Mouse (Mus musculus) retina, postnatal 1 day (tissue): ENCODE measurements at regions not wholly inside any gene's neighbourhood (a gene's known extent, or its start where the extent isn't known, plus 50 kb on each side); places are given as distances from the start of the nearest gene placed in this dataset.

Experiments
- DNase-seq: peaks from one replicate; pipeline ENCODE4 v3.0.0-alpha.2; 2012

DNA sequence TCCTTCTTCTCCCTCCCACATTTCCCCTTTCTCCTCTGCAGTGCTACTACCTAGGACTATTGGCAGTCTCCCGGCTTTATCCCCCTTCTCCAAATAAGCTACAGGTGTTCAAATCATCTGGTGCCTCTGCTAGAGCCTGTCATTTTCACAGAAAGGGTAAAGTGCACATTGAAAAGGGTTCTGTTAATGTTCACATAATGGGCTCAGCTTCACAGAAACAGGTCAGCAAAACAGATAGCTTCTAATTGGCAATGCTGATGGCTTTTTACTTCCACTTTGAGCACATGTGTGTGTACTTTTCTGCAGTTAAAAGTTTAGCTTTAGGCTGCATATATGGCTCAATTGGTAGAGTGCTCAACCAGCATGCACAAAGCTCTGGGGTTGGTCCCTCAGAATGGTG, 114.4 kb upstream of the Ralgapa2 start:
- DNase-seq = no peak

DNA sequence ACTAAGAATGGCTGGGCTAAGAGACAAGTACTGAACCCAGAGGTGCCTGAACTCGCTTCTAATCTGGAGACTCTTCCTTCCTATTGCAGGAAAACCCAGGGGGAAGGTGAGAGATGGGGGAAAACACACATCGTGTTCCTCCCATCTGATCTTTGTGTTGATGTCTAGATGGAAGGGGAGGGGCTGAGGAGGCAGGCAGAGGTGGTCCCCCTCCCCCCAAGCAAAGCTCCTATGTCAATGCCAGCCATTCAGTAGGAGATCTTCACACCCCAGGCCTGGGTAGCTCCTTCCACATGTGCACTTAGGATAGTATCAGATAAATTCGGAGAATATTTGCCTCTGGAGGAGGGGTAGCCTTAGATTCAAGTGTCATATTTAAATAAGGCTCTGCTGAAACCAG, 118.0 kb upstream of the Ralgapa2 start:
- no peak for DNase-seq

DNA sequence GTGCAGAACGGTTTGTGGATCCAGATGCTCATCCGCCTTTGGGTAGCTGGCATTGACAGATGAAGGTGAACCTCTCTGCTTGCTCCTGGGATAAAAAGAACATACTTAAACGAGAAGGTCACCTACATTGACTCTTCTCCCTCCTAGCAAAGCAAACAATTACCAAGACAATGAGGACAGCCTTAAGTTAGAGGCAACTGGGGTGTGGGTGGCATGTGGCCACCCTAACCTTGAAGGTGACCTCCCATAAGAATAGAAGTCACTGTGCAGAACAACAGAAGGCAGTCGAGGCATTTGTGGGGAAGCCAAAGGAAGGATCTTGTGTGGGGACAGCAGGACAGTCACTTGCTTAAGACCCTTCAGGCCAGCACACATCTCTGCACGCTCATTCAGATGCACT, 119.0 kb upstream of the Ralgapa2 start:
- DNase-seq = no peak

DNA sequence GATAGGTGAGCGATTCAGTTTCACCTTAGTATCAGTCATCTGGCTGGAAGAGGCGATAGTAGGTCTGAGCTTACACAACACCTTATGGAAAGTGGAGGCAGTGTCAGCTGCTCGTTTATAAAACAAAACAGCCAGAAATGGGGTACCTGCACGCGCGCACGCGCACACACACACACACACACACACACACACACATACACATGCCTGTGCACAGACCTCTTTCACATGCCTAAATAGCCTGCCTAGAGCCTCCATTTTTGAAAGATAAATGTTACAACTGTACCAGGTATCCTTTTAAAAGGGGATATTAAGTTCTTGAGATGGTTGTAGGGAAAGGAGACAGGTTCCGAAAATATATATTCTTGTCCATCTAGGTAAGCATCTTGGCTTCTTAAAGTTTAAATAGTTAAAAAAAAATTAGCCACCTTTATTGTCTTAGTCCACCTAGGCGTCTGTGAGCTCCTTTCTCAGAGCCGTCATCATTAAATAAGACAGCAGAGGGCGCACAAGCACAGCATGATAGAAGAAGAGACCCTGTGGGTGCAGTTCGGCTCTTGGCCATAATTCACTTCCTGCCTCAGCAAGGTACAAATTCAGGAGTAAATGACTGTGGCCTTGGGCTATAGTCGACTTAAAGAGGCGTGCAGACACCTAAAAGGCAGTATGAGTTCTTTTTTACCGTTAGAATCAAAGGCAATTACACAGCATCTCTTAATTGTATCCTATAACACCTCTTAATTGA, 121.4 kb upstream of the Ralgapa2 start:
- peak; percentile 86 for DNase-seq

DNA sequence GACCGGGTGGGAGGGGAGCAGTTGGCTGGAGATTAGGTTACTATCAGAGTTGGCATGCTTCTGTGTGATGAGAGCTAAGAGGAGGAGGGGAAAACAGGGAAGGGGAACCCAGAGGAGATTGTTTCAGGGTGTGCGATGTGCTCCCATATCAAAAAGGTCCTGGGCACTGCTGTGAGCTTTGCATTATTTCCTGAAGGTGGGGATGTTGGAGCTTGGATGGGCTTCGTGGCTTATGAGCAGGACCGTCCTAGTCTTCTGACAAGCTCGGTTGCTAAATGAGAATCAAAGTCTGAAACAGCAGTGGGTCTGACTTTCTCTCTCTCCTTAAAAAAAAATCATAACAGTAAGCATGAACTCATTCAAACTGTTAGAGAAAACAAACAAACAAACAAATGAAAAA, 125.4 kb upstream of the Ralgapa2 start:
- no peak for DNase-seq

- DNase-seq = peak; percentile 34
These were observed 134.3 kb upstream of the Ralgapa2 start for GRCm38 (mm10) chr2:146646237-146646972.

DNA sequence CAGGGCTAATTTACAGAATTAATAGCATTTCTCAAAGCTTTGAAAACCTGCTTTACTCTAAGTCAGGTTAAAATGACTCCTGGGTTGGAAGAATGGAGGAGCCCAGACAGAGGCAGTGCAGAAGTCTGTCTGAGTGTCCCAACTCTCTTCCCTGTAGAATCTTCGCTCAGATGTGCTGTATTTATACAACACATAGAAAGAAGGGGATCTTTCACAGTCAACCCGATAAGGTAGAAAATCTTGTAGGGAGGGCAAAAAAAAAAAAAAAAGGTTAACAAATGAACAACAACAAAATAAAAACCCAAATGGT, 134.8 kb upstream of the Ralgapa2 start:
- no peak for DNase-seq

DNA sequence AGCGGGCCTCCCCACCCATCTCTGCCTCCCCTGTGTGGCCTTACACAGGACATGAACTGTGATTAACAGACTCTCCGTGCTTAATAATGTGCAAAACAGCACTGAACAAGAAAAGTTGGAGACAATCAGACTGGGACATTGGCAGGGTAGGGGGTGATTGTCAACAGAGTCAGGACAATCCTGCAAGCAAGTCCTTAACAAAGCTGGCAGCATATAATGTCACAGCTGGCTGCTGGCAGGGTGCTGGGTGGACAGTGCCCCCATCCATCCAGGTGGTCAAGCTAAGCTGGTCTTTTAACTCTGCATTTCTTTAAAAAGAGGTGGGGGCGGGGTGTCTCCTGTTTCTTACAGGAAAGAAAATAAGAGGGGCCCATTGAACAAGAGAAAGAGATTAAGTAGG, 149.2 kb upstream of the Ralgapa2 start:
- DNase-seq = no peak

- DNase-seq = no peak
These were observed 160.6 kb upstream of the Ralgapa2 start for GRCm38 (mm10) chr2:146672761-146673160.

DNA sequence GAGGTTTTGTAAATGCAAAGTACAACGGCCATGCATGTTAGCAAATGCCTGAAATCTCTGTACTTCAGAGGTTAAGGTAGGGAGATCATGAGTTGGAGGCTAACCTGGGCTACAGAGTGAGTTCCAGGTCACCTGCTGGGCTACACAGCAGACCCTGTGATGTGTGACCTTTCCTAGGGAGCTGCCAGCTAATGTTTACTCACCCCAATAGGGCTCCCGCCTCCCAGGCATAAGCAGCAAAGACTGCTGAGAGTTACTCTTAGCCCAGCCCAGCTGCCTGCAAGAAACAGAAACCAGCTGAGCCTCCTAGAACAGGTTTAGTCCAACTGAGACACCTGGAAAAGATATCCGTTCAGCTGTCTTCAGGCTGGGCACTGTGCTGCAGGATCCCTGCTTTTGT, 169.8 kb upstream of the Ralgapa2 start:
- no peak for DNase-seq

- peak; percentile 22 for DNase-seq
These were observed 169.7 kb upstream of the Kiz start for GRCm38 (mm10) chr2:146685854-146686507.

GRCm38 (mm10) chr2:146688544-146688943, 167.1 kb upstream of the Kiz start:
- no peak for DNase-seq

- no peak for DNase-seq
These were observed 162.2 kb upstream of the Kiz start for GRCm38 (mm10) chr2:146693484-146693883.

DNA sequence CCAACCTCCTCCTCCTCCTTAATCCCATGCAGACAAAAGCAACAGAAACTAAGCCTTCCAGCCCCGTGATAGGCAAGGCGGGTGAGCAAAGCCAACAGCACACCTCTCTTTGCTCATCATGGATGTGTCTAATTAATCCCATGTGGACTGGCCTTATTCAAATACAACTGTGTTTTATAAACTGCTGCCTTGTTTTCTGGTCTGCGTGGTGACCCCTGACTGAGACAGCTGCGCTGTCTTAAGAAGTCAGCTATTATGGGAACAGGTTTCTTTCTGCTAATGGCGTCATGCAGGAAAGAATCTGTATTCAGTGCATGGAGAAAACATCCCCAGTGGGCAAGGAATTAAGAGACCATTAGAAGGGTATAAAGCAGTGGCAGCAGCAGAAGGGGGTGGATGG, 161.6 kb upstream of the Kiz start:
- peak; percentile 45 for DNase-seq

DNA sequence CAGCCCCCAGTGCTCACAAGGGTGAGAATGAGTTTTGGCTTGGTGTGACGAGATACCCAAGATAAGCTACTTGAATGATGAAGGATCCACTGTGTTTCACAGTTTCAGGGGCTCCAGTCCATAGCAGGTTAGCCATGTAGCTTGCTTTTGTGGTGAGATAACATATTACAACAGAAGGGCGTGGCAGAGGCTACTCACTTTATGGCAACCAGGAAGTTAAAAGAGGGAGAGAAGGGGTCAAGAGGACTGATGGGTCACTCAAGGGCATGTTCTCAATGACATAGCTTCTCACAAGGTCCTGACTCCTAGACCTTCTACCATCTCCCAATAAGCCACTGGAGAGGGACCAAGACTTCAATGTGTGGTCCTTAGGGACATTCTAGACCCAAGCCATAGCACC, 159.4 kb upstream of the Kiz start:
- DNase-seq = no peak

DNA sequence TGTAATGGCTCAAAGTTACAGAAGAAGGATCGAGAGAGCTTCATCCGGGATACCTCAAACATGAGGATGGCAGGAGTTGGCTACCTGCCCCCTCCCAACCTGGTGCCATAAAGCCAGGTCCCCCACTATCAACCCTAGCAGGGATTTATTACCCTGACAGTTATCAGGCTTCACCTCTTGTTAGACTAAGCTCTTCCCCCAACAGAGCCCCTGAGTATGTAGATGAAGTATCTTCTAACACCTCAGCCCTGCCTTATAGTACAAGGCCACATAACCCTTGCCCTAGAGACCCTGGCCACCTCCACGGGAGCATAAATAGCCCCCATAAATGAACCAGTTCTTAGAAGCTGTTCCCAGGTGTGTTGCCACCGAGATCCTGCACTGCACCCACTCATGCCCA, 158.9 kb upstream of the Kiz start:
- DNase-seq = no peak

- peak; percentile 74 for DNase-seq
These were observed 145.0 kb upstream of the Kiz start for GRCm38 (mm10) chr2:146710676-146711075.

GRCm38 (mm10) chr2:146721184-146721715, 134.4 kb upstream of the Kiz start:
- DNase-seq = no peak

DNA sequence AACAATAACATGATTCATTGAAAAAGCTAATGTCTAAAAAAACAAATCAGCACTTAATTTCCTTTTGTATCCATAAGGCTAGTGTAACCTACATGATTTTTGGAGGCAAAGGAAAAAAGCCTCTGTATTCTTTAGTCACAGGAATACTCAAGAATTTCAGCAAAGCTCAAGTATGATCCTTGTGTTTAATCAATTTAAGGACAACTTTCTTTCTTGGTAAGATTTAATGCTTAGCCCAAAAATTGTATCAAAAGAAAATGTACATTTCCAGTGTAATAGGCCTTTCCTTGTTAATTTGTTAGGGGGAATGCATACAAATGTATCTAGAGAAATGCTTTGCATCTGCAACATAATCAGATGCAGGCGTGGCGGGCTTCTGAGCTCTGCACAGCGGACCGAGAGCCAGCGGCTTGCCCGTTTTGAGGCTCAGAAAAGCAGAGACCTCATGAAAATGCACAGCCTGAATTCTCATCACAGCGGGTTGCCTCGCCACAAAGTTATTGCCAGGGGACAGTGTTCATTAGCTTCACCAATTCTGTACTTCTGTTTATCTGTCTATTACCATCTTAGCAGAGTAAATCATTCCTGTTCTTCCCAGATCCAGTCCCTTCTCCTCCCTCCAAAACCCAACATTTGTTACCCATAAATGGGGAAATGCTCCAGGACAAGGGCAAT, 133.2 kb upstream of the Kiz start:
- peak; percentile 46 for DNase-seq

- DNase-seq = peak; percentile 82
These were observed 132.5 kb upstream of the Kiz start for GRCm38 (mm10) chr2:146723172-146723571.

DNA sequence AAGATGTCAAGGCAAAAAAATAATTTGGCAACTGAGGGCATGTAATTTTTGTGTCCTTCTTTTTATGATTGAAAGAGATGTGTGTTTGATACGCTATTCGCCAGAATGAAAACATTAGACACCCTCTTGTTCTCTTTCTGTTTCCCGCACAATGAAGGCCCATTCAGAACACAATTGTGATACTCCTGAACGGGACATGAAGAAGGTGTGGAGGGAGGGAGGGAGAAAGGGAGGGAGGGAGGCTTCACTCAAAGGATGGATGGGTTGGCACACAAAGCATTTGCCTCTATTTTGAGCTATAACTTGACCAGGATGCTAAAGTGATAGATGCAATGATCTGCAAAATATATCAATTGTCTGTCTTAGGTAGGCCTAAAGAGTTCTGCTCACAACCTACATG, 132.0 kb upstream of the Kiz start:
- no peak for DNase-seq

GRCm38 (mm10) chr2:146724142-146724679, 131.5 kb upstream of the Kiz start:
- peak; percentile 61 for DNase-seq

DNA sequence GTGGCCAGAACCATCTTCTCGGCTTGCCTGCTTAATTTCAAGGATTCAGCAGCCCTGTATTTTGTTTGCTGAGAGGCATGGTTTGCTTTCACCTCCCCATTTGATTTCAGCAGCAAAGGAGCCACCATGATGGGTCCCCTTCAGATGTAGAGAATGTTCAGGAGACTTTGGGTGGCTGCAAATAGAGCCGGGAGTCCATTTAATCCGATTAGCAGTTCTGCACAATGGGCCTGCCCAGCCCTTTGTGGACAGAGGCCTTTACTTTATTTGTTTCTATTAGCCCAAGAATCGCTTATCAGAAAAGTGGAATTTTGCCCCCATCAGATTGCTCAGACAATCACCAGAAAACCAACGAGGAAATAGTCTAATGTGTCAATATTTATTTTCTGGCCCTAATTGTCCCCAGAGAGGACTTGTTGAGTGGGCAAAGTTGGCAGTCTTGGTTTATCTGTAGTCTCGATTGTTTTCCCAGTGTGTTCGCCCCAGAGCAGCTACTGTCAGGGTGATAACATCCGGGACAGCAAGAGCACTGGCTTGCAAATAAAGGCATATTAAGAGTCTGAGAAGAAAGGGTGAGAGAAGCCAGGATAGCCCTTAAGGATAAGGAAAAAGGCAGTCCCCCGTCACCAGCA, 130.6 kb upstream of the Kiz start:
- no peak for DNase-seq
